Mouse (Mus musculus) midbrain, postnatal 0 days (tissue): ENCODE measurements around the gene Vezt. TPM values are rescaled to one million over a fixed set of nuclear protein-coding genes. Genes with fewer than 3 reads are reported as not detected.
A peak's percentile ranks its signal among the peaks of the same experiment; 100 is the strongest.

Source experiments
- ATAC-seq: fragments of 200-750 bp; cut with Nextera tagmentation; 2 replicates; pipeline ENCODE4 v1.8.0; 2017; ENCODE audit warnings: moderate number of reproducible peaks, mild to moderate bottlenecking, moderate TSS enrichment, moderate library complexity; ENCODE audit not compliant: low FRiP score
- DNase-seq: peaks from one replicate; pipeline ENCODE4 v3.0.0-alpha.2; 2015; ENCODE audit warnings: low spot score
- H3K27ac ChIP-seq: fragments of 300-500 bp; sonication (generic); 2 replicates; pipeline ENCODE4 v1.5.1; 2014; ENCODE audit warnings: low read depth, mild to moderate bottlenecking, low read length, mixed read lengths
- H3K27me3 ChIP-seq: fragments of 300-500 bp; sonication (generic); 2 replicates; pipeline ENCODE4 v1.6.1; 2014; ENCODE audit warnings: low read length, control low read depth, mixed read lengths; ENCODE audit not compliant: insufficient read depth
- H3K36me3 ChIP-seq: fragments of 300-500 bp; sonication (generic); 2 replicates; pipeline ENCODE4 v1.6.1; 2014; ENCODE audit warnings: low read length, control low read depth, mixed read lengths; ENCODE audit not compliant: insufficient read depth
- H3K4me1 ChIP-seq: fragments of 300-500 bp; sonication (generic); 2 replicates; pipeline ENCODE4 v1.6.1; 2014; ENCODE audit warnings: mild to moderate bottlenecking, control low read depth, antibody characterized with exemption, low read length, mixed read lengths; ENCODE audit not compliant: insufficient read depth
- H3K4me2 ChIP-seq: fragments of 300-500 bp; sonication (generic); 2 replicates; pipeline ENCODE4 v1.6.1; 2014; ENCODE audit warnings: low read depth, mild to moderate bottlenecking, low read length, mixed read lengths; ENCODE audit not compliant: poor library complexity, severe bottlenecking
- H3K4me3 ChIP-seq: fragments of 300-500 bp; sonication (generic); 2 replicates; pipeline ENCODE4 v1.5.1; 2014; ENCODE audit warnings: low read depth, mild to moderate bottlenecking, low read length, moderate library complexity
- H3K9ac ChIP-seq: fragments of 300-500 bp; sonication (generic); replicated peaks from 2 replicates; pipeline ENCODE4 v1.6.1; 2014; ENCODE audit warnings: mild to moderate bottlenecking, low read length, moderate library complexity, mixed read lengths; ENCODE audit not compliant: poor library complexity, severe bottlenecking
- H3K9me3 ChIP-seq: fragments of 300-500 bp; sonication (generic); 2 replicates; pipeline ENCODE4 v1.6.1; 2016; ENCODE audit warnings: low read length, control low read depth
- CTCF ChIP-seq: IDR thresholded peaks from 2 replicates; pipeline ENCODE4 v1.5.1; 2016; ENCODE audit warnings: antibody characterized with exemption, mild to moderate bottlenecking
- WGBS: fragments of 180-500 bp; shearing (Covaris S2); extraction: QIAGEN DNeasy Blood & Tissue Kit; methylation state at CpG from one replicate; pipeline ENCODE4 v1.1.7; 2014; 5-methylcytosine and 5-hydroxymethylcytosine counted together
- polyA plus RNA-seq: library from polyadenylated mRNA; unstranded; fragments of >200 nt; fragmentation: Nextera tagmentation; extraction: Ambion mirVana; gene quantifications from 2 replicates; pipeline ENCODE4 v1.2.1, GENCODE M21; 2015
- total RNA-seq: library from RNA; depleted of rRNA; stranded (reverse); fragments of >200 nt; gene quantifications from 2 replicates; pipeline ENCODE4 v1.2.3, GENCODE M21; 2014

The Vezt gene
- total and polyA plus RNA-seq, 2 experiments from 2014 or later: 38.2 to 38.6 TPM

DNA sequence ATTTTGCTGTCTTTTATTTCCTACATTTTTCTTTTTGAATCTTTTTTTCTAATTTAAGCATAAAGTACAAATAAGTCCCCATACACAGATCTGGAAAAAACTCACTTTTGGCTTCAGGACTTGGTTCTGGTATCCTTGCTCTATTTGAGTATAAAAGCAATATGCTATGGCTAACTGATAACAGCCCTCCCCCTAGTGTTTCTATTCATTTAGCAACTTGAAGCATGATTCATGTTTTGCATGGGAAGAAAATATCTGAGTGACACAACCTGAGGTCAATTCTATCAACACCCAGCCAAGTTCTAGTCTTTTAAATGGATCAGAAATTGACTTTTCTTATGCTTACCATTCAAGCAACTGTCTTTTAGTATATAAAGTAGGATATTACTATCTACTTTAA is 68.1 kb downstream of the Vezt start:
- Histone ChIP-seq H3K9me3 (no peaks in the 10 kb centered on the region), H3K4me2 (no peak overlapping the region), H3K4me3 (no peak overlapping the region), H3K36me3 (peaks cover 22% of the 10 kb centered on the region), H3K4me1 (no peaks in the 10 kb centered on the region), H3K27me3 (no peaks in the 10 kb centered on the region), H3K27ac (no peak overlapping the region), H3K9ac (no peak overlapping the region)
- peak; percentile 49 for TF ChIP-seq CTCF
- no peak for ATAC-seq
- DNase-seq: no peak

- WGBS: 87% methylated on average over 3 of the region's 3 CpGs
- Histone ChIP-seq H3K9me3 (no peaks in the 10 kb centered on the region), H3K27ac (no peak overlapping the region), H3K36me3 (no peaks in the 10 kb centered on the region), H3K4me3 (no peak overlapping the region), H3K27me3 (no peaks in the 10 kb centered on the region), H3K4me2 (no peak overlapping the region), H3K9ac (no peak overlapping the region), H3K4me1 (no peaks in the 10 kb centered on the region)
- DNase-seq (no peak), ATAC-seq (no peak)
- no peak for TF ChIP-seq CTCF
These were observed 81.6 kb downstream of the Vezt start for GRCm38 (mm10) chr10:93954023-93954422.

DNA sequence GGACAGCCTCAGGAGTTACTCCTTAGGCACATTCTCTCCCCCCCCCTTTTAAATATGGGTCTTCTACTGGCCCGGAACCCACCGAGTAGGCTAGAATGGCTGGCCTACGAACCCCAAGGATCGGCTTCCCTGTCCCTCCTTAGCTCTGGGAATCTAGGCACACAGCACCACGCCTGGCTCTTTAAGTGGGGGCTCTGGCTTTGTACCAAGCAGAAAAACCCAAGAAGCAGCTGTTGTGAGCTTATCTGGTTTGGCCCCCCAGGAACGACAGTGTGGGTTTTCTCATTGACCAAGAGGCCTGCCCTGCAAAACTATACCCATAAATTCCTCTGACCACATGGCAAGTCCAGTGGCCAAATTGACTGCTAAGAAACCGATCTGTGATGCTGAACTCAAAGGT is 82.1 kb downstream of the Vezt start:
- DNase-seq: no peak
- no peaks in the 10 kb centered on the region for H3K4me1 ChIP-seq
- H3K9me3 ChIP-seq: no peaks in the 10 kb centered on the region
- no peak overlapping the region for H3K9ac ChIP-seq
- H3K36me3 ChIP-seq: no peaks in the 10 kb centered on the region
- H3K4me2 ChIP-seq: no peak overlapping the region
- no peak for ATAC-seq
- WGBS: 94% methylated on average over 7 of the region's 7 CpGs
- no peak for TF ChIP-seq CTCF
- no peak overlapping the region for H3K4me3 ChIP-seq
- no peak overlapping the region for H3K27ac ChIP-seq
- no peaks in the 10 kb centered on the region for H3K27me3 ChIP-seq

- H3K4me3 ChIP-seq: no peak overlapping the region
- no peaks in the 10 kb centered on the region for H3K36me3 ChIP-seq
- H3K27me3 ChIP-seq: no peaks in the 10 kb centered on the region
- ATAC-seq: no peak
- TF ChIP-seq CTCF: no peak
- no peak overlapping the region for H3K4me2 ChIP-seq
- no peak overlapping the region for H3K27ac ChIP-seq
- H3K9ac ChIP-seq: no peak overlapping the region
- H3K4me1 ChIP-seq: no peaks in the 10 kb centered on the region
- DNase-seq: no peak
- H3K9me3 ChIP-seq: no peaks in the 10 kb centered on the region
- 96% methylated on average over 3 of the region's 3 CpGs for WGBS
These were observed 84.6 kb downstream of the Vezt start for GRCm38 (mm10) chr10:93950991-93951390.

DNA sequence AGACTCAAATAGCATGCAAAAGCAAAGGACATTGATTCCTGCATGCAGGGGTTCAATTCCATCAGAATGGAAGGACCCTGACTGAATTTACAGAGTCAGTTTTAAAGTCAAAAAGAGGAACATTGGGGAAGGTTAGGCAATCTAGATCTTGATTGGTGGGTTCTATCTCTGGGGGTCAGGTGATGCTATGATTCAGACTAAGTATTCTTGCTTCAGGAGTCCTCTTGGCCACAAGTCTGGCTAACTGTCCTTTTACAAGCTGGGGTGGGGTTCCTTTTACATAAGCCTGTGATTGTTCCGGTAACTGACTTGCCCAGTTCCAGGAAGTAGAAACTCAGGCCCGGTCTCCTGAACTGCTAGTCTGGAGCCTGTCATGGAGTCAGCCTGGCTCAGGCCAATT is 85.7 kb downstream of the Vezt start:
- TF ChIP-seq CTCF: no peak
- no peaks in the 10 kb centered on the region for H3K27me3 ChIP-seq
- H3K4me1 ChIP-seq: no peaks in the 10 kb centered on the region
- 97% methylated on average over 2 of the region's 2 CpGs for WGBS
- no peak overlapping the region for H3K4me3 ChIP-seq
- no peaks in the 10 kb centered on the region for H3K36me3 ChIP-seq
- no peaks in the 10 kb centered on the region for H3K9me3 ChIP-seq
- H3K9ac ChIP-seq: no peak overlapping the region
- no peak for ATAC-seq
- H3K4me2 ChIP-seq: no peak overlapping the region
- H3K27ac ChIP-seq: no peak overlapping the region
- no peak for DNase-seq

GRCm38 (mm10) chr10:93945843-93946499 is 89.6 kb downstream of the Vezt start:
- DNase-seq (peak; percentile 20), ATAC-seq (no peak)
- Histone ChIP-seq H3K4me3 (no peak overlapping the region), H3K27ac (no peak overlapping the region), H3K36me3 (no peaks in the 10 kb centered on the region), H3K4me2 (no peak overlapping the region), H3K9me3 (no peaks in the 10 kb centered on the region), H3K9ac (no peak overlapping the region), H3K27me3 (no peaks in the 10 kb centered on the region), H3K4me1 (no peaks in the 10 kb centered on the region)
- WGBS: 68% methylated on average over 9 of the region's 9 CpGs
- TF ChIP-seq CTCF: no peak
